Mouse (Mus musculus): ENCODE results near the gene Csnk1d. TPM values are rescaled to one million over a fixed set of nuclear protein-coding genes. Genes with fewer than 3 reads are reported as not detected.

Gene Csnk1d
- polyA plus RNA-seq, 1 experiment from 2014 or later, result 102 TPM

DNA sequence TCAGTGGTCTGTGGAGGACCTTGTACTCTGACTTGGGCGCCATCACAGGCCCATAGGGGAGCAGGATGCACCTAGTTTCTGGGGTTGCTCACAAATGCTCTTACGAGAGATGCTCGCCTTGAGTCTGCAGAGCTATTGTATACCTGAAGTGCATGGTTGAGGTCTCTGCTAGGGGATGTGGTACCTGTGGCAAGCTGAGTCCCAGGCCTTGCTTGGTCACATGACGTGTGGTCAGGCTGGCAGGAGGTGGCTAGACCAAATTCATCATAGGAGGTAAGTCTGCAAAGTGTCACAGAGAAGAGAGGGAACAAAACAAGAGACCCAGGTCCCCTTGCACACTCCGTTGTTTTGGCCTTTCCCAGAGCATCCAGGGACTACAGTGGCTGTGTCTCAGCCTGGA is 28.4 kb upstream of the Csnk1d start:
- TF ChIP-seq CTCF (IDR thresholded peaks at IDR 0.05; ENCODE audit: low read depth), result no peak
- 84% methylated on average over 5 of the region's 5 CpGs for WGBS
- no peak for DNase-seq (ENCODE audit: low spot score)

DNA sequence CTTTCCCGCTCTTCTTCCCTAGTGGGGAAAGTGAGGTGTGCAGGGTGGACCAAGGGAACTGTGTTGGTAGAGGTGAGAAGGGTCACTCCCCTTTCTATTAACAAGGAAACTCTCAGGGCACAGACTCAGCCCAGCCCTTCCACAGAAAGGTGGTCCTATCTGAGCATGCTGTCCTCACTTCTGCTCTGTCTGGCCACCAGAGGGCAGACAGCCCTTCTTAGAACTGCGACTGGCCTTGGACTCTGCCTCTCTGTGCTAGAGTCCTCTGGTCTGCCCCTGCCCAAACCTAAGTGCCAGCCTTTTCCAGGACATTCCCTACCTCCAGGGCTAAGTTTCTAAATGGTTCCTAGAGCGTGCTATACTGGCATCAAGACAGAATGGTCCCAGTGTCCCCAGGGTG is 26.6 kb upstream of the Csnk1d start:
- DNase-seq (ENCODE audit: low spot score) (peak; percentile 87), ATAC-seq (replicated peaks; ENCODE audit: low FRiP score, low read depth) (peak; percentile 75)
- Histone ChIP-seq H3K9me3 (replicated peaks; ENCODE audit: low read length) (no peaks in the 10 kb centered on the region), H3K27ac (no peak overlapping the region), H3K4me3 (replicated peaks; ENCODE audit: low read depth, low read length) (no peak overlapping the region), H3K4me1 (replicated peaks; ENCODE audit: insufficient read depth, low read length) (no peaks in the 10 kb centered on the region), H3K4me2 (ENCODE audit: low read length) (no peak overlapping the region), H3K27me3 (ENCODE audit: insufficient read depth, low read length) (no peaks in the 10 kb centered on the region), H3K9ac (ENCODE audit: low read depth, low read length) (no peak overlapping the region), H3K36me3 (ENCODE audit: insufficient read depth, low read length) (no peaks in the 10 kb centered on the region)
- WGBS, result 33% methylated on average over 3 of the region's 3 CpGs
- peak; percentile 85 for TF ChIP-seq CTCF (IDR thresholded peaks at IDR 0.05; ENCODE audit: low read depth)

More for the DNA sequence above, 28.4 kb upstream of the Csnk1d start:
- Histone ChIP-seq H3K4me3 (replicated peaks; ENCODE audit: low read depth, low read length) (no peak overlapping the region), H3K27me3 (ENCODE audit: insufficient read depth, low read length) (no peaks in the 10 kb centered on the region), H3K4me1 (replicated peaks; ENCODE audit: insufficient read depth, low read length) (no peaks in the 10 kb centered on the region), H3K9me3 (replicated peaks; ENCODE audit: low read length) (no peaks in the 10 kb centered on the region), H3K4me2 (ENCODE audit: low read length) (no peak overlapping the region), H3K9ac (ENCODE audit: low read depth, low read length) (no peak overlapping the region), H3K27ac (no peak overlapping the region), H3K36me3 (ENCODE audit: insufficient read depth, low read length) (no peaks in the 10 kb centered on the region)
- ATAC-seq (replicated peaks; ENCODE audit: low FRiP score, low read depth), result no peak

DNA sequence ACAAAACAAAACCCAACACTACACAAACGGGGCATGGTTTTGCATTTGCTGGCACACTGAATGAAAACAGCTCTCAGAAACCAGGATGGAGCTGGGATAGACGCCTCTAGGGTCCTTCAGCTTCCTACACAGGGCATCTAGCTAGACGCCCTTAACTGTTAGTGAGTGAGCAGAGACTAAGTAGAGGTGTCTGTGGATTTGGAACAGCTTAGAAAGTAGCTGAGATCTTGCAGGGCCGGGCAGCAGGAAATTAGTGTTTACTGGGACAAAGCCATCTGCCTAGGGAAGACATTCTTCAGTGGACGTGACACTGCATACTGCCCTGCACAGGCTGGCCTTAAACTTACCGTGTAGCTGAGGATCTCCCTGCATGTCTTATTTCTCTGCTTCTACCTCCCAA is 24.3 kb upstream of the Csnk1d start:
- H3K4me1 ChIP-seq (replicated peaks; ENCODE audit: insufficient read depth, low read length), result no peaks in the 10 kb centered on the region
- DNase-seq (ENCODE audit: low spot score), result no peak
- H3K27ac ChIP-seq, result no peak overlapping the region
- H3K4me2 ChIP-seq (ENCODE audit: low read length), result 0 out of 2 replicates have a peak overlapping the region, but pooled peaks have one; percentile 41
- H3K36me3 ChIP-seq (ENCODE audit: insufficient read depth, low read length), result no peaks in the 10 kb centered on the region
- H3K9me3 ChIP-seq (replicated peaks; ENCODE audit: low read length), result no peaks in the 10 kb centered on the region
- no peak overlapping the region for H3K9ac ChIP-seq (ENCODE audit: low read depth, low read length)
- no peak for TF ChIP-seq CTCF (IDR thresholded peaks at IDR 0.05; ENCODE audit: low read depth)
- H3K4me3 ChIP-seq (replicated peaks; ENCODE audit: low read depth, low read length), result no peak overlapping the region
- no peak for ATAC-seq (replicated peaks; ENCODE audit: low FRiP score, low read depth)
- 50% methylated on average over 6 of the region's 6 CpGs for WGBS
- no peaks in the 10 kb centered on the region for H3K27me3 ChIP-seq (ENCODE audit: insufficient read depth, low read length)

DNA sequence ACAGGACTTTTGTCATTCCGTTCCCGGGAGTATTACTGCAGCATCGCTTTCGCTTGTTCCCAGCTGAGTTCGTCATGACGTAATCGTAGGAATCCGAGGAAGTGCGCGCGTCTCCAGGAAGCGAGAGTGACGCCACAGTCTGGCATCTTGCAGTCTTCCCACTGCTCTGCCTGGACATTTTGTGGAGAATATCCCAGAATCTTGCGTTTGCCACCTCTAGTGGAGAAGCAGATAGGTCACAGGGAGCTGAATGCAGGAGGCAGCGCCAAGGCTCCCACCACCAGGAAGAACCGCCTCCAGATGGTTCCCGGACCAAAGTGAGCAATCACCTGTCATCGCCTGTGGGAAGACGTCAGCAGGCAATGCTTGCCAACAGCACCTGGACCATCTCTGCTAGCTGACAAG is 23.8 kb upstream of the Csnk1d start:
- H3K9ac ChIP-seq (ENCODE audit: low read depth, low read length), result no peak overlapping the region
- DNase-seq (ENCODE audit: low spot score) (peak; percentile 26), ATAC-seq (replicated peaks; ENCODE audit: low FRiP score, low read depth) (no peak)
- H3K4me2 ChIP-seq (ENCODE audit: low read length), result peak overlapping the region; percentile 41
- peak overlapping the region; percentile 6; the same call in 1 of the 2 replicates for H3K4me3 ChIP-seq (replicated peaks; ENCODE audit: low read depth, low read length)
- WGBS, result 52% methylated on average over 19 of the region's 19 CpGs
- no peaks in the 10 kb centered on the region for H3K27me3 ChIP-seq (ENCODE audit: insufficient read depth, low read length)
- no peaks in the 10 kb centered on the region for H3K4me1 ChIP-seq (replicated peaks; ENCODE audit: insufficient read depth, low read length)
- no peaks in the 10 kb centered on the region for H3K36me3 ChIP-seq (ENCODE audit: insufficient read depth, low read length)
- H3K9me3 ChIP-seq (replicated peaks; ENCODE audit: low read length), result no peaks in the 10 kb centered on the region
- no peak overlapping the region for H3K27ac ChIP-seq
- TF ChIP-seq CTCF (IDR thresholded peaks at IDR 0.05; ENCODE audit: low read depth), result no peak

DNA sequence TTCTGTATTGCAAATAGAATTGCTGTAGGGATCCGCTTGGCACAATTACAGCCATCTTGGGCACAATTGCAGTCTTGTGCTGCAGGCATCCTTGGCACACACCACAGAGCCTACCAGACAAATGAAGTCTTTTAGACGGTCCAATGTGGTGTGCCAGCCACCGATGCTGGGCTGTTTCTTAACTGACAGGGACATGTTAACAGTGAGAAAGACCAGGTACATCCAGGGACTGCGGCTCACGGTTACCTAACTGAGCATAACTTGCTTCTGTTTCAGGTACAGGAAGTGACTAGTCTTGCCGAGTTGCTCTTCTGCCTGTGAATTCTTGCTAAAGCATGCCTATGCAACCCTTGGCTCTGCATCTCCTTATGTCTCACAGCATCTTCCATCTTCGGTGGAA is 22.5 kb upstream of the Csnk1d start:
- DNase-seq (ENCODE audit: low spot score), result no peak
- Histone ChIP-seq H3K4me1 (replicated peaks; ENCODE audit: insufficient read depth, low read length) (no peaks in the 10 kb centered on the region), H3K36me3 (ENCODE audit: insufficient read depth, low read length) (no peaks in the 10 kb centered on the region), H3K9me3 (replicated peaks; ENCODE audit: low read length) (no peaks in the 10 kb centered on the region), H3K27me3 (ENCODE audit: insufficient read depth, low read length) (no peaks in the 10 kb centered on the region), H3K9ac (ENCODE audit: low read depth, low read length) (no peak overlapping the region), H3K27ac (no peak overlapping the region), H3K4me3 (replicated peaks; ENCODE audit: low read depth, low read length) (no peak overlapping the region), H3K4me2 (ENCODE audit: low read length) (no peak overlapping the region)
- no peak for TF ChIP-seq CTCF (IDR thresholded peaks at IDR 0.05; ENCODE audit: low read depth)
- no peak for ATAC-seq (replicated peaks; ENCODE audit: low FRiP score, low read depth)
- 87% methylated on average over 7 of the region's 7 CpGs for WGBS

- Histone ChIP-seq H3K4me3 (replicated peaks; ENCODE audit: low read depth, low read length) (no peak overlapping the region), H3K9me3 (replicated peaks; ENCODE audit: low read length) (no peaks in the 10 kb centered on the region), H3K4me2 (ENCODE audit: low read length) (no peak overlapping the region), H3K27me3 (ENCODE audit: insufficient read depth, low read length) (no peaks in the 10 kb centered on the region), H3K27ac (no peak overlapping the region), H3K4me1 (replicated peaks; ENCODE audit: insufficient read depth, low read length) (no peaks in the 10 kb centered on the region), H3K9ac (ENCODE audit: low read depth, low read length) (no peak overlapping the region), H3K36me3 (ENCODE audit: insufficient read depth, low read length) (no peaks in the 10 kb centered on the region)
- ATAC-seq (replicated peaks; ENCODE audit: low FRiP score, low read depth) (no peak), DNase-seq (ENCODE audit: low spot score) (no peak)
- no peak for TF ChIP-seq CTCF (IDR thresholded peaks at IDR 0.05; ENCODE audit: low read depth)
- WGBS, result 94% methylated on average over 3 of the region's 3 CpGs
Observed at GRCm38 (mm10) chr11:121010044-121010755, 19.1 kb upstream of the Csnk1d start.

DNA sequence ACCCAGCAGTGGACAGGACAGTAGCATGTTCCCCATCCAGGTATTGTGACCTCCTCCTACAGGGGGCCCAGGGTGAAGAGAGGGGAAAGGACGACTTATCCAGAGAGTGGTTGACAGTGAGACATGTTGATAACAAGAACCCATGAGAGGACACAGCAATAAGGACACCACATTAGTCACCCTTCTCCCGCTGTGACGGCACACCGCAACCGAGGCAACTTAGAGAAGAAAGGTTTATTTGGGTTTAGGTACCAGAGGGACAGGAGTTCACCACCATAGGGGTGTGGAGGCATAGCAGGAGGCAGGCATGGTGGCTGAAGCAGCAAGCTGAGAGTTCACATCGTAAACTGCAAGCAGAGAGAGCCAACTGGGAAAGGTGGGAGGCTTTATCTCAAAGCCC is 15.1 kb upstream of the Csnk1d start:
- ATAC-seq (replicated peaks; ENCODE audit: low FRiP score, low read depth) (no peak), DNase-seq (ENCODE audit: low spot score) (no peak)
- H3K9me3 ChIP-seq (replicated peaks; ENCODE audit: low read length), result no peaks in the 10 kb centered on the region
- no peaks in the 10 kb centered on the region for H3K36me3 ChIP-seq (ENCODE audit: insufficient read depth, low read length)
- H3K4me3 ChIP-seq (replicated peaks; ENCODE audit: low read depth, low read length), result no peak overlapping the region
- H3K27me3 ChIP-seq (ENCODE audit: insufficient read depth, low read length), result no peaks in the 10 kb centered on the region
- H3K4me2 ChIP-seq (ENCODE audit: low read length), result no peak overlapping the region
- H3K4me1 ChIP-seq (replicated peaks; ENCODE audit: insufficient read depth, low read length), result no peaks in the 10 kb centered on the region
- no peak overlapping the region for H3K27ac ChIP-seq
- H3K9ac ChIP-seq (ENCODE audit: low read depth, low read length), result no peak overlapping the region
- 73% methylated on average over 6 of the region's 6 CpGs for WGBS
- no peak for TF ChIP-seq CTCF (IDR thresholded peaks at IDR 0.05; ENCODE audit: low read depth)
